Mouse (Mus musculus) liver, embryonic 13.5 days (tissue): Measurements from ENCODE around the gene Ppp1r12b. TPM values are rescaled to one million over a fixed set of nuclear protein-coding genes. Genes with fewer than 3 reads are reported as not detected.

Source experiments
- ATAC-seq: fragments of 200-750 bp; cut with Nextera tagmentation; 2 replicates; pipeline ENCODE4 v1.8.0; 2017; ENCODE audit warnings: low read depth, mild to moderate bottlenecking, moderate number of reproducible peaks, moderate library complexity
- DNase-seq: peaks from one replicate; pipeline ENCODE4 v3.0.0; 2022
- H3K27ac ChIP-seq: fragments of 300-500 bp; sonication (generic); 2 replicates; pipeline ENCODE4 v1.5.1; 2015; ENCODE audit warnings: moderate library complexity, mild to moderate bottlenecking, inconsistent platforms
- H3K27me3 ChIP-seq: fragments of 300-500 bp; sonication (generic); 2 replicates; pipeline ENCODE4 v1.6.1; 2015; ENCODE audit warnings: mild to moderate bottlenecking, inconsistent platforms
- H3K36me3 ChIP-seq: fragments of 300-500 bp; sonication (generic); 2 replicates; pipeline ENCODE4 v1.6.1; 2015; ENCODE audit warnings: mild to moderate bottlenecking, inconsistent platforms
- H3K4me1 ChIP-seq: fragments of 300-500 bp; sonication (generic); replicated peaks from 2 replicates; pipeline ENCODE4 v1.6.1; 2015; ENCODE audit warnings: inconsistent platforms
- H3K4me2 ChIP-seq: fragments of 300-500 bp; sonication (generic); 2 replicates; pipeline ENCODE4 v1.6.1; 2015; ENCODE audit warnings: inconsistent platforms, mild to moderate bottlenecking, moderate library complexity
- H3K4me3 ChIP-seq: fragments of 300-500 bp; sonication (generic); replicated peaks from 2 replicates; pipeline ENCODE4 v1.5.1; 2015; ENCODE audit warnings: mild to moderate bottlenecking, inconsistent platforms
- H3K9ac ChIP-seq: fragments of 300-500 bp; sonication (generic); 2 replicates; pipeline ENCODE4 v1.6.1; 2015; ENCODE audit warnings: mild to moderate bottlenecking, inconsistent platforms
- H3K9me3 ChIP-seq: fragments of 300-500 bp; sonication (generic); replicated peaks from 2 replicates; pipeline ENCODE4 v1.6.1; 2016; ENCODE audit warnings: inconsistent platforms
- WGBS: fragments of 180-500 bp; shearing (Covaris S2); methylation state at CpG from one replicate; pipeline ENCODE4 v1.1.7; 2015; ENCODE audit not compliant: insufficient replicate concordance; 5-methylcytosine and 5-hydroxymethylcytosine counted together
- polyA plus RNA-seq: library from polyadenylated mRNA; unstranded; fragments of >200 nt; fragmentation: Nextera tagmentation; extraction: Ambion mirVana; gene quantifications from 2 replicates; pipeline ENCODE4 v1.2.1, GENCODE M21; 2015

Ppp1r12b gene
- polyA plus RNA-seq, 1 experiment from 2014 or later = 2.2 TPM

DNA sequence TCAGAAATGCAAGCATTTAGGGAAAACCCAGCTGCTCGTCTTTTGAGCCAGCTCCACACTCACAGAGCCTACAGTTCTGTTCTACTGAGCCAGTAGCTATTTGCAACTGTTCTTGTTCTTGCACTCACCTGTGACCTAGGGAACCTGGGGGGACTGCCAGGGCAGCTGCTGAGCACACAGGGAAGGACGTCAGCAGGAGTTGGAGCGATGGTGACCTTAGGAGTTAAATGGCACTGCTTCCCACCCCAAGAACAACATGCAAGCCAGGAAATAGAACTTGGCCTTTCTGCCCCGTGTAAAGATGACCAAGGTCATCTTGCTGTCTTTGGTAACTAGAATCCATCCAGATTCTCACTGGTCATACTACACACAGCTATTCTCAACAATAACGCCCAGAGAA lies 195.1 kb downstream of the Ppp1r12b start:
- H3K27ac ChIP-seq = no peak overlapping the region
- H3K36me3 ChIP-seq = no peaks in the 10 kb centered on the region
- DNase-seq (no peak), ATAC-seq (no peak)
- H3K4me3 ChIP-seq = no peak overlapping the region
- no peak overlapping the region for H3K9ac ChIP-seq
- H3K27me3 ChIP-seq = no peaks in the 10 kb centered on the region
- H3K4me1 ChIP-seq = peaks cover 18% of the 10 kb centered on the region
- 77% methylated on average over 5 of the region's 5 CpGs for WGBS
- no peak overlapping the region for H3K4me2 ChIP-seq
- no peaks in the 10 kb centered on the region for H3K9me3 ChIP-seq

DNA sequence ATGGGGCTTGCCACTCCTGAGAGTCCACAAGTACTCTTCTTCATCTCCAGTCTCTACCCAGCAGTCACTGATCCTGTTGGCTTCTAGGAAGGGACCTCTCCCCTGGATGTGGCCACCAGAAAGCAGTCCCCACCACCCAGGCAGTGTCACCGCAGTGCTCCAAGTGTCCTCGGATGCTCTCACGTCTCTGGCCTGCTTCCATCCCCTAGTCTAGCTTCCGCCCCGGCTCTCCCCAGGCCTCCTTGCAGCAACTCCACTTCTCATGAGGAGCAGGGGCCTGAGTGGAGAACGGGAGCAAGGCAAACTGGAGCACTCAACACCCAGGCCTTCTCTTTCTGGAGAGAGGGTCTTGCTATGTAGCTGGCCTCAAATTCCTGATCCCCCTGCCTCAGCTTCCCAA lies 196.6 kb downstream of the Ppp1r12b start:
- WGBS = 86% methylated on average over 6 of the region's 6 CpGs

GRCm38 (mm10) chr1:134757230-134757629 lies 198.5 kb downstream of the Ppp1r12b start:
- H3K27ac ChIP-seq = no peak overlapping the region
- no peaks in the 10 kb centered on the region for H3K36me3 ChIP-seq
- no peak for DNase-seq
- 85% methylated on average over 3 of the region's 3 CpGs for WGBS
- no peak for ATAC-seq
- 0 out of 2 replicates have a peak, but pooled peaks cover 5% of the 10 kb centered on the region for H3K4me1 ChIP-seq
- H3K4me3 ChIP-seq = no peak overlapping the region
- no peak overlapping the region for H3K4me2 ChIP-seq
- H3K9me3 ChIP-seq = no peaks in the 10 kb centered on the region
- no peaks in the 10 kb centered on the region for H3K27me3 ChIP-seq
- no peak overlapping the region for H3K9ac ChIP-seq

More for the DNA sequence above, 196.6 kb downstream of the Ppp1r12b start:
- Histone ChIP-seq H3K27ac (no peak overlapping the region), H3K27me3 (no peaks in the 10 kb centered on the region), H3K9me3 (no peaks in the 10 kb centered on the region), H3K4me2 (no peak overlapping the region), H3K9ac (no peak overlapping the region), H3K4me1 (0 out of 2 replicates have a peak, but pooled peaks cover 9% of the 10 kb centered on the region), H3K36me3 (no peaks in the 10 kb centered on the region), H3K4me3 (no peak overlapping the region)
- ATAC-seq = no peak
- DNase-seq = no peak

DNA sequence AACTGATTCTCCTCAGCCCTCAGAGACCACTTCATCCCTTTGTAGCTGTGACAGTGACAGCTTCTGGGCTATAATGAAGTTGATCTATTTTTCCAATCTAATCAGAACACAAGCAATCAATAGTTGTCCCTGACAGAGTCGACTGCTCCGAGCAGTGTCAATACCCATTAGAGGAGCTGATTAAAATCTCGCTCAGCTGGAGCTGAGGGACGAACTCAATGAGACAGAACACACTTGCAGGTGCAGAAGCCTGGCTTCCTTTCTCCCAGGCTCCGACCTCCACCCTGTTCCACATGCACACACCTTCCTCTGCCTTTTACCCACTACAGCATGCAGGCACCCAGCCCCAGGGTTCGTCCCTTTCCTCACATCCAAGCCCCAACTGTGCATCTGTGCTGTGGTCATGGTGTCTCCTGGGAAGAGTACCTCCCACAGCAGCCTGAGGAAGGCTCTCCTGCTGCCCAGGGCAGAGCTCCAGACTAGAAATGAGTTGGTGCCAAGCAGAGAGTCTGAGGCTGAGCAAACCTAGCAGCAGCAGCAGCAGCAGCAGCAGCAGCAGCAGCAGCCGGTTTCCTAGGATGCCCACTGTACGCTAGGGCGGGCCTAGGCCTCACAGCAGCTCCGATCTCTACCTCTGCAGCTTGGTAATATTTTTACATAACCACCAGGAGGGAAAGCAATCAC lies 199.4 kb downstream of the Ppp1r12b start:
- 76% methylated on average over 10 of the region's 10 CpGs for WGBS
- H3K9me3 ChIP-seq = no peaks in the 10 kb centered on the region
- H3K36me3 ChIP-seq = no peaks in the 10 kb centered on the region
- no peaks in the 10 kb centered on the region for H3K27me3 ChIP-seq
- ATAC-seq (no peak), DNase-seq (no peak)
- no peak overlapping the region for H3K9ac ChIP-seq
- H3K4me2 ChIP-seq = no peak overlapping the region
- no peak overlapping the region for H3K27ac ChIP-seq
- 0 out of 2 replicates have a peak, but pooled peaks cover 1% of the 10 kb centered on the region for H3K4me1 ChIP-seq
- no peak overlapping the region for H3K4me3 ChIP-seq

DNA sequence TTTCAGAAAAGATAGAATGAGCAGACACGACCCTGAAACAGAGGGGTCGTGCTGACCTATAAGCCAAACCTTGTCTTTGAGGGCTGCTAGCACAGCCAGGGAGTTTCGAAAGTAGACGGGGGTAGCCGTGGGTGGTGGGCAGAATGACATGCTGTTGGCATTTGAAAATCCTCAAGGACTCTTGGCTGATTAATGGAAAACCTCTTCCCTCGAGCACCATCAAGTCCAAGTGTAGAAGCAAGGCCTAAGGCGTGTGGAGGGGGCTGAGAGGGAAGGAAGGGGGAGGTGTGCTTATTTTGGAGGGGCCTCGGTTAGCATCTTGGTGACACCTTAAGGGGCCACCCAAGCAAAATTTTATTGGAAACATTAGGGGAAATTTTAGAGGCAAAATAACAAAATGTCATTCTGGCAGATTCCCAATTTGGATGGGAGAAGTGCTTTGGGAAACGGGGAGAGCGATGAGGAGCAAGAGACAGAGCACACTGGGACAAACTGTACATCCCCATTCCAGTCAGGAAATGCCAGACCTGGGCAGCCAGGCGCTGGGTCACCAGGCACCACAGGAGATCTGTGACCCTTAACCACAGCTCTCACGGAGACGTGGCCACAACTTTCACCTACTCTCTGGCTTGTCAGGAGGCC lies 200.1 kb downstream of the Ppp1r12b start:
- ATAC-seq (no peak), DNase-seq (no peak)
- Histone ChIP-seq H3K27ac (no peak overlapping the region), H3K4me3 (no peak overlapping the region), H3K9ac (no peak overlapping the region), H3K4me2 (no peak overlapping the region), H3K36me3 (no peaks in the 10 kb centered on the region), H3K4me1 (no peaks in the 10 kb centered on the region), H3K27me3 (no peaks in the 10 kb centered on the region), H3K9me3 (no peaks in the 10 kb centered on the region)
- WGBS = 69% methylated on average over 13 of the region's 13 CpGs

DNA sequence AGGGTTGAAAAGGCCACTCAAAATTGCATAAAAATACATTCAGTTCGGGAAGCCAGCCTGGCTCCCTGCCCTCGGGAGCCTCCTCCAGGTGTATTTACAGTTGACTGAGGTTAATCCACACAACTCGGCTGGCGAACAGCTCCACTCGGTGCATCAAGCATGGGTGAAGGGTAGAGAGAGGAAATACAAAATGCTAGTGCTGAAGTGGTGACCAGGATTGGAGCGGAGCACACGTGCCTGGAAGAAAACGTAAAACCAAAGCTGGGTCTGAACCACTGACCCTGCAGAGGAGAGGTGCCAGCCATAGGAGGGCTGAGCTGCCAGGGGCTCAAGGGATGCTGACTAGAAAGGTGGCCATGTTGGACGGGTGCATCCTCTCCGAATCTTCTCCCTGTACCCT lies 200.9 kb downstream of the Ppp1r12b start:
- Histone ChIP-seq H3K27ac (no peak overlapping the region), H3K4me3 (no peak overlapping the region), H3K9ac (no peak overlapping the region), H3K27me3 (no peaks in the 10 kb centered on the region), H3K9me3 (no peaks in the 10 kb centered on the region), H3K36me3 (no peaks in the 10 kb centered on the region), H3K4me1 (no peaks in the 10 kb centered on the region), H3K4me2 (no peak overlapping the region)
- WGBS = 72% methylated on average over 10 of the region's 10 CpGs
- no peak for ATAC-seq
- DNase-seq = no peak

GRCm38 (mm10) chr1:134753751-134754630 lies 201.8 kb downstream of the Ppp1r12b start:
- WGBS = 51% methylated on average over 13 of the region's 13 CpGs
- Histone ChIP-seq H3K36me3 (no peaks in the 10 kb centered on the region), H3K9me3 (no peaks in the 10 kb centered on the region), H3K4me3 (no peak overlapping the region), H3K27me3 (no peaks in the 10 kb centered on the region), H3K4me1 (no peaks in the 10 kb centered on the region), H3K27ac (no peak overlapping the region; the same call in 1 of the 2 replicates), H3K9ac (no peak overlapping the region), H3K4me2 (no peak overlapping the region)
- no peak for ATAC-seq
- DNase-seq = no peak

DNA sequence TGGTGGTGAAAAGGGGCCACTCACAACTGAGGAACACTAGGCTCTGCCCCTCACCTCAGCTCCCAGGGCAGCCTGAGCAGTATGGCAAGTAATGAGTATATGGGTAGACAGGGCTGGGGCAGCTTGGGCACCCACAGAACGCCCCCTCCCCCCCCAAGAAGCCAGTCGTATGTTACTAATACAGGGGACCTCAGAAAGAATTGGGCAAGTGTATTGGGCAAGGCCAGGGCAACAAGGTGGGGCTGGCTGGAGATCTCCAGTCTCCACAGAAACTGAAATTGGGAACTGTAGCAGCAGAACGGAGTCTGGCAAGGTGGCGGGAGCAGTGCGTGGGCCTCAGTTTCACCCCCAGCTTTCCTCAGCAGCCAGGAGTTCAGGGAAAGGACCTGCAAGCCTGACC lies 203.3 kb downstream of the Ppp1r12b start:
- no peak for DNase-seq
- no peaks in the 10 kb centered on the region for H3K9me3 ChIP-seq
- no peak overlapping the region for H3K9ac ChIP-seq
- H3K4me2 ChIP-seq = no peak overlapping the region
- no peaks in the 10 kb centered on the region for H3K27me3 ChIP-seq
- H3K27ac ChIP-seq = no peak overlapping the region
- no peak overlapping the region for H3K4me3 ChIP-seq
- no peak for ATAC-seq
- 76% methylated on average over 5 of the region's 5 CpGs for WGBS
- no peaks in the 10 kb centered on the region for H3K36me3 ChIP-seq
- peaks cover 10% of the 10 kb centered on the region for H3K4me1 ChIP-seq

DNA sequence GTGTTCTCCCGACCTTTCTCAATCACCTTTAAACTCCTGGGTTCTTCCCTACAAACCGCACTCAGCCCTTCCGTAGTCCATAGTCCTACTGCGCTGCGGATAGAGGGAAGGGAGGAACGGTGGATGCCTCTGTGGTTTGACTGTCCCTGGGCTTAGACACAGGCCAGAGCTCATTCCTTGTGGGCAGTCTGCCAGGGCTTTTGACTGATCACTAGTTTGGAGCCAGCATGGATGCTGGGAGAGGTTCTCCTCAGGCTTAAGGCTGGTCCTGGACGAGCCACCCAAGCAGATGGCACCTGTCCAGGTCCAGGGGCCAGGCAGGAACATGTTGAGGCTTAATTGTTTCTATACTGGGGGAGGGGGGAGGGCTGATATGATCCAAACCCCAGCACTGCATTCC lies 205.9 kb downstream of the Ppp1r12b start:
- Histone ChIP-seq H3K36me3 (no peaks in the 10 kb centered on the region), H3K9me3 (no peaks in the 10 kb centered on the region), H3K4me2 (no peak overlapping the region), H3K4me3 (no peak overlapping the region), H3K27me3 (no peaks in the 10 kb centered on the region), H3K4me1 (peaks cover 34% of the 10 kb centered on the region), H3K27ac (no peak overlapping the region), H3K9ac (no peak overlapping the region)
- WGBS = 80% methylated on average over 7 of the region's 7 CpGs
- ATAC-seq (no peak), DNase-seq (no peak)

DNA sequence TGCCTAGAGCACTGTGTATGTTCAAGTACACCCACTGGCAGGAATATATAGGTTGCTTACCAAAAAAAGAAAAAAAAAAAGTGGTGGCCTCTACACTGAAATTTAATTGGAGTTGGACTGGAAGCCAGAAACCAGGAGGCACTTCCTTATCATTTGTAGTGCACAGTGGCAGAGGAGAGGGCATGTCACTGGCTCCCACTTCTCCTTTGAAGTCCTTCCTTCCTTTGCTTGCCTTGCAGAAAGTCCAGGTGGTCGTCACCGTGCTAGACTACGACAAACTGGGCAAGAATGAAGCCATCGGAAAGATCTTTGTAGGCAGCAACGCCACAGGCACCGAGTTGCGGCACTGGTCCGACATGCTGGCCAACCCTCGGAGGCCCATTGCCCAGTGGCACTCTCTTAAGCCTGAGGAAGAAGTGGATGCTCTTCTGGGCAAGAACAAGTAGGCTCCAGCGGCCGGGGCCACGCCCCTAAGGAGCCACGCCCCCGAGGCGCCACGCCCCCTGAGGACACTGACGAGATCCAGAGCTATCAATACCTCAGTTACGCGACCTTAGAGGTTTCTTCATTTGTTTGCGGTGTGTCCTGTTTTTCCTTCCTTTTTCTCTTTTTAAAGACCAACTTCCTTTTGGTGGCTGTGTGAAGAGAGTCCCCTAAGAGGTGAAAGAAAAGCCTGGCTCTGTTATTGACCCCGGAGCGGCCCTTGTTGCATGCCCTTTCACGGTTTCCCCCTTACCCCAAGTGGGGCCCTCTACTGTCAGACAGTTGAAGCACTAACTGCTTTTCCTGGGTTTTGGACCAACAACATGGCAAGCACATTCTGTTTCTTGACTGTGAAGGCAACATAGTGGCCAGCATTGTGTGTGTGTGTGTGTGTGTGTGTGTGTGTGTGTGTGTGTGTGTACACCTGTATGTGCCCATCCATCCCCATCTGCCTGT lies 208.2 kb downstream of the Ppp1r12b start:
- Histone ChIP-seq H3K36me3 (no peaks in the 10 kb centered on the region), H3K9me3 (no peaks in the 10 kb centered on the region), H3K27ac (no peak overlapping the region), H3K9ac (0 out of 2 replicates have a peak overlapping the region, but pooled peaks have one; percentile 14), H3K4me2 (peak overlapping the region; percentile 45), H3K4me1 (peaks cover 50% of the 10 kb centered on the region), H3K27me3 (no peaks in the 10 kb centered on the region), H3K4me3 (peak overlapping the region; percentile 30)
- peak; percentile 80 for ATAC-seq
- WGBS = 7% methylated on average over 23 of the region's 23 CpGs
- DNase-seq = peak; percentile 82
